Mouse (Mus musculus) G1E (cell line): ENCODE measurements around the gene Dll4. TPM values are rescaled to one million over a fixed set of nuclear protein-coding genes. Genes with fewer than 3 reads are reported as not detected.

ENCODE experiments used
- ATAC-seq: 2 replicates; pipeline ENCODE4 v1.8.0; 2016; ENCODE audit warnings: mild to moderate bottlenecking; ENCODE audit not compliant: insufficient number of reproducible peaks, poor library complexity, low FRiP score, severe bottlenecking; ENCODE audit errors: extremely low read depth
- DNase-seq: peaks from one replicate; pipeline ENCODE4 v3.0.0; 2012; ENCODE audit warnings: low spot score
- H3K27me3 ChIP-seq: 2 replicates; pipeline ENCODE4 v1.6.1; 2012; ENCODE audit warnings: mild to moderate bottlenecking, low read length, inconsistent platforms; ENCODE audit not compliant: insufficient read depth
- H3K36me3 ChIP-seq: replicated peaks from 2 replicates; pipeline ENCODE3; 2012; ENCODE audit warnings: mild to moderate bottlenecking, inconsistent platforms
- H3K4me1 ChIP-seq: 2 replicates; pipeline ENCODE4 v1.6.1; 2012; ENCODE audit warnings: low read depth, low read length, inconsistent platforms, mixed read lengths; ENCODE audit not compliant: insufficient read depth
- H3K4me3 ChIP-seq: 2 replicates; pipeline ENCODE4 v1.5.1; 2012; ENCODE audit warnings: low read depth, mild to moderate bottlenecking, inconsistent platforms, low read length, moderate library complexity, mixed read lengths
- H3K9me3 ChIP-seq: replicated peaks from 2 replicates; pipeline ENCODE4 v1.6.1; 2012; ENCODE audit warnings: inconsistent platforms
- CTCF ChIP-seq: IDR thresholded peaks from 2 replicates; pipeline ENCODE4 v1.5.1; 2012; ENCODE audit warnings: low read depth, low read length, inconsistent platforms, mixed read lengths
- GATA1 ChIP-seq: IDR thresholded peaks from 2 replicates; pipeline ENCODE4 v1.6.1; 2012; ENCODE audit warnings: borderline replicate concordance, low read length, inconsistent platforms, mixed read lengths
- GATA2 ChIP-seq: IDR thresholded peaks from 2 replicates; pipeline ENCODE4 v1.6.1; 2012; ENCODE audit warnings: low read depth, low read length, inconsistent platforms, borderline replicate concordance
- POLR2AphosphoS5 ChIP-seq: IDR thresholded peaks from 2 replicates; pipeline ENCODE4 v1.6.1; 2012; ENCODE audit warnings: low read depth, low read length, inconsistent platforms; ENCODE audit not compliant: insufficient replicate concordance
- TAL1 ChIP-seq: conservative IDR thresholded peaks from 2 replicates; pipeline ENCODE4 v1.6.1; 2012; ENCODE audit warnings: low read depth, low read length, inconsistent platforms, mixed read lengths
- polyA plus RNA-seq: library from polyadenylated mRNA; stranded (reverse); fragments of >175 nt; gene quantifications from 2 replicates; pipeline ENCODE4 v1.2.3, GENCODE M21; 2012
- total RNA-seq, 2 experiments: library from RNA; stranded (forward) in 1 of 2; stranded (reverse) in 1 of 2; fragments of 200-1000 nt in 1 of 2; fragments of >200 nt in 1 of 2; fragmentation: Nextera tagmentation in 1 of 2; gene quantifications; 2 replicates each; pipeline ENCODE4 v1.2.3; 2014 to 2017

The Dll4 gene
- total and polyA plus RNA-seq, 3 experiments = 0.09 to 0.33 (median 0.23) TPM

GRCm38 (mm10) chr2:119329123-119329817 lies 3.7 kb downstream of the Dll4 start:
- H3K27me3 ChIP-seq = peaks cover 86% of the 10 kb centered on the region
- H3K4me1 ChIP-seq = peaks cover 36% of the 10 kb centered on the region
- H3K9me3 ChIP-seq = no peaks in the 10 kb centered on the region
- DNase-seq (no peak), ATAC-seq (no peak)
- H3K4me3 ChIP-seq = no peak overlapping the region
- no peak for TF ChIP-seq POLR2AphosphoS5
- no peaks in the 10 kb centered on the region for H3K36me3 ChIP-seq

DNA sequence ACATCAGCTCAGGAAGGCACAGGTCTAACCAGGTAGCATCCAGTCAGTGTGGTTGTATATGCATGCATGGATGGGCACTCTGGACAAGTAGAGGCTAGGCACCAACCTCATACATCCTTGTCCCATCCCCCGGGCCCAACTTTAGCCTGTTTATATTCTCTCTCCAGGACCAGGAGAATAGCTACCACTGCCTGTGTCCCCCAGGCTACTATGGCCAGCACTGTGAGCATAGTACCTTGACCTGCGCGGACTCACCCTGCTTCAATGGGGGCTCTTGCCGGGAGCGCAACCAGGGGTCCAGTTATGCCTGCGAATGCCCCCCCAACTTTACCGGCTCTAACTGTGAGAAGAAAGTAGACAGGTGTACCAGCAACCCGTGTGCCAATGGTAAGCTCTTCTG lies 5.2 kb downstream of the Dll4 start:
- H3K27me3 ChIP-seq = peaks cover 81% of the 10 kb centered on the region
- DNase-seq = no peak
- no peak overlapping the region for H3K4me3 ChIP-seq
- no peaks in the 10 kb centered on the region for H3K9me3 ChIP-seq
- H3K36me3 ChIP-seq = no peaks in the 10 kb centered on the region
- TF ChIP-seq POLR2AphosphoS5 = no peak
- peaks cover 23% of the 10 kb centered on the region for H3K4me1 ChIP-seq
- no peak for ATAC-seq

DNA sequence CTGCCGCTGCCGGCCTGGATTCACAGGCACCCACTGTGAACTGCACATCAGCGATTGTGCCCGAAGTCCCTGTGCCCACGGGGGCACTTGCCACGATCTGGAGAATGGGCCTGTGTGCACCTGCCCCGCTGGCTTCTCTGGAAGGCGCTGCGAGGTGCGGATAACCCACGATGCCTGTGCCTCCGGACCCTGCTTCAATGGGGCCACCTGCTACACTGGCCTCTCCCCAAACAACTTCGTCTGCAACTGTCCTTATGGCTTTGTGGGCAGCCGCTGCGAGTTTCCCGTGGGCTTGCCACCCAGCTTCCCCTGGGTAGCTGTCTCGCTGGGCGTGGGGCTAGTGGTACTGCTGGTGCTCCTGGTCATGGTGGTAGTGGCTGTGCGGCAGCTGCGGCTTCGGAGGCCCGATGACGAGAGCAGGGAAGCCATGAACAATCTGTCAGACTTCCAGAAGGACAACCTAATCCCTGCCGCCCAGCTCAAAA lies 6.6 kb downstream of the Dll4 start:
- no peaks in the 10 kb centered on the region for H3K9me3 ChIP-seq
- H3K36me3 ChIP-seq = no peaks in the 10 kb centered on the region
- TF ChIP-seq GATA2 = no peak
- no peak for TF ChIP-seq TAL1
- no peak for TF ChIP-seq POLR2AphosphoS5
- no peak for TF ChIP-seq CTCF
- no peak for TF ChIP-seq GATA1
- peaks cover 68% of the 10 kb centered on the region for H3K27me3 ChIP-seq
- ATAC-seq = no peak
- H3K4me1 ChIP-seq = peaks cover 22% of the 10 kb centered on the region
- no peak for DNase-seq
- no peak overlapping the region for H3K4me3 ChIP-seq

- no peaks in the 10 kb centered on the region for H3K36me3 ChIP-seq
- H3K27me3 ChIP-seq = peaks cover 51% of the 10 kb centered on the region
- TF ChIP-seq CTCF (no peak), POLR2AphosphoS5 (no peak), TAL1 (no peak), GATA2 (no peak), GATA1 (no peak)
- no peaks in the 10 kb centered on the region for H3K9me3 ChIP-seq
- H3K4me1 ChIP-seq = peaks cover 29% of the 10 kb centered on the region
- ATAC-seq = no peak
- H3K4me3 ChIP-seq = no peak overlapping the region
- no peak for DNase-seq
Observed at GRCm38 (mm10) chr2:119334135-119334534, 8.6 kb downstream of the Dll4 start.

- peaks cover 27% of the 10 kb centered on the region for H3K4me1 ChIP-seq
- TF ChIP-seq GATA1 (no peak), CTCF (no peak), TAL1 (no peak), GATA2 (no peak), POLR2AphosphoS5 (no peak)
- ATAC-seq (no peak), DNase-seq (no peak)
- peaks cover under 1% of the 10 kb centered on the region; the same call in 1 of the 2 replicates for H3K9me3 ChIP-seq
- no peaks in the 10 kb centered on the region for H3K36me3 ChIP-seq
- H3K4me3 ChIP-seq = no peak overlapping the region
- peaks cover 46% of the 10 kb centered on the region for H3K27me3 ChIP-seq
Observed at GRCm38 (mm10) chr2:119334964-119335525, 9.5 kb downstream of the Dll4 start.

- H3K9me3 ChIP-seq = peaks cover 3% of the 10 kb centered on the region
- no peak overlapping the region for H3K4me3 ChIP-seq
- no peak for ATAC-seq
- peaks cover 42% of the 10 kb centered on the region for H3K27me3 ChIP-seq
- H3K36me3 ChIP-seq = no peaks in the 10 kb centered on the region
- TF ChIP-seq POLR2AphosphoS5 (no peak), TAL1 (no peak), CTCF (no peak), GATA1 (no peak), GATA2 (no peak)
- DNase-seq = no peak
- peaks cover 27% of the 10 kb centered on the region for H3K4me1 ChIP-seq
Observed at GRCm38 (mm10) chr2:119335535-119335934, 10.0 kb downstream of the Dll4 start.
